In genomic region chr7:125576982-125577381, GRCm38 (mm10) we compare ENCODE assay signal across 8 mouse cellular contexts. TPM values are rescaled to one million over a fixed set of nuclear protein-coding genes. Genes with fewer than 3 reads are reported as not detected.
DNase-seq lines count a peak whose midpoint lies in the region; ATAC-seq lines count a peak whose summit lies in the region.

No protein-coding gene starts in this region.

- no peak for ATAC-seq in cerebellum, adult (ENCODE audit: insufficient number of reproducible peaks, low FRiP score, low TSS enrichment)

- peak; percentile 36 for DNase-seq in cerebellum, adult 11-12 months
- DNase-seq in right cerebral cortex, postnatal 4 days = peak; percentile 49
- no peak for DNase-seq in right cerebral cortex, adult 18-20 months
- DNase-seq in kidney, adult 8-10 months = peak; percentile 78 to 79
- DNase-seq in ovary, postnatal 14 days (ENCODE audit: low spot score) = peak; percentile 71
- DNase-seq in thymus, postnatal 0 days (ENCODE audit: low spot score) = no peak
- DNase-seq in layer of hippocampus, adult 11-12 months (ENCODE audit: low spot score) = no peak

RNA-seq across cellular contexts. Expression of gene Il4ra, which starts 25.1 kb away (rescaled TPM):
- polyA plus RNA-seq in thymus, postnatal 0 days (2015; fragmentation: Nextera tagmentation; extraction: Ambion mirVana) = 45.8 and 47.1 TPM in 2 replicates

RNA-seq across cellular contexts. Expression of gene Il21r, which starts 26.2 kb away (rescaled TPM):
- polyA plus RNA-seq in thymus, postnatal 0 days (2015; fragmentation: Nextera tagmentation; extraction: Ambion mirVana) = 28.2 and 36.8 TPM in 2 replicates

Comparison
In these comparisons a context has a peak if more than half of its experiments do, and no peak if none do; other contexts are left out.
1. DNase-seq: peak in cerebellum, adult 11-12 months (single experiment), right cerebral cortex, postnatal 4 days (single experiment), kidney, adult 8-10 months (2 of 2) and ovary, postnatal 14 days (single experiment); none in right cerebral cortex, adult 18-20 months (single experiment), thymus, postnatal 0 days (single experiment) and layer of hippocampus, adult 11-12 months (single experiment).